ENCODE assay signal across 19 mouse cellular contexts in the genomic region with DNA sequence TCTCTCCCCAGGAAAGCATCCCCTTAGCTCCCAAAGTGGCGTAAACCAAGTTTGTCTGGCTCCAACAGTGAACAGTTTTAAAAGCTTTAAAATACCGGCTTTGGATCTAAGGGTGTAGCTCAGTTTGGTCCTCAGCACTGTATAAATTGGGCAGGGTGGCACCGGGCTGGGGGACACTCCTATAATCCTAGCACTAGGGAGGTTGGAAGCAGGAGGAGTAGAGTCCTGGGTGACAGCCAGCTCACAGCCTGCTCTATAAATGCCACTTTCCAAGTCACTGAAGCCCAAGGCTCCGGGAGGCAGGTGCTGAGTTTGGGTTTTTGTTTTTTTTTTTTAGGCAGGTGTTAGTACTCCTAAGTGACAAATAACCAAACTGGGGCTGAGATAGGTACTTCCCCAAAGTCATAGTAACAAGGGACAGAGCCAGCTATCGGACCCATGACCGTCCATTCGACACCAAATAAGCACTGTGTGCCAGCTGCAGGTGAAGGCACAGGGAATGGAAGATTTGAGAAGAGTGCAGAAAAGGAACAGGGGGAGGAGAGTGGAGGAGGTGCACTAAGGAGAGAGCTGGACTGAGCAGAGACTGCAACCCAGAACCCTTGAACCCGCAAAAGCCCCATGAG. TPM values are rescaled to one million over a fixed set of nuclear protein-coding genes. Genes with fewer than 3 reads are reported as not detected.
DNase-seq lines count a peak whose midpoint lies in the region; TF ChIP-seq lines count a peak whose summit lies in the region.
"Had no signal": no experiment of that assay in that cellular context is flagged by ENCODE, and none has a peak within 500 bp of the region (broad histone marks: within the 10 kb centered on the region; RNA-seq: fewer than 3 reads in every experiment).

No protein-coding gene starts in this region.

- TF ChIP-seq POLR2A in spleen, adult 2 months (IDR thresholded peaks at IDR 0.05; ENCODE audit: low read depth, low read length): no peak

- 83% methylated on average over 8 of the region's 8 CpGs for WGBS in spleen, adult 2 months

- H3K4me3 ChIP-seq in spleen, adult 2 months (ENCODE audit: extremely low read depth, insufficient read depth, insufficient read length): no peak overlapping the region
- no peak overlapping the region for H3K4me3 ChIP-seq in layer of hippocampus, adult 2 months
- H3K4me3 ChIP-seq: embryonic facial prominence, embryonic 15.5 days; erythroblast, embryonic 14.5 days; forebrain, embryonic 10.5 days; gastrocnemius, adult 2 months; heart, embryonic 12.5 days; hindbrain, embryonic 10.5 days had no signal

- H3K27me3 ChIP-seq in spleen, adult 2 months (ENCODE audit: control insufficient read depth, insufficient read depth, low read length): no peaks in the 10 kb centered on the region
- H3K27me3 ChIP-seq: embryonic facial prominence, embryonic 15.5 days; Patski had no signal

- H3K36me3 ChIP-seq in spleen, adult 2 months (ENCODE audit: control insufficient read depth, insufficient read depth, low read length): peaks cover 13% of the 10 kb centered on the region
- H3K36me3 ChIP-seq: embryonic facial prominence, embryonic 15.5 days; forebrain, embryonic 10.5 days; heart, embryonic 12.5 days; hindbrain, embryonic 10.5 days had no signal

- peak; percentile 26 to 32 for DNase-seq in cerebellum, postnatal 14 days
- no peak for DNase-seq in cerebellum, adult 8-10 months
- no peak for DNase-seq in spleen, adult 2 months (ENCODE audit: low read depth in 1 of 2, low spot score in 2 of 2)
- DNase-seq in spleen, postnatal 10 days (ENCODE audit: low spot score in 2 of 2): no peak
- peak; percentile 66 for DNase-seq in induced T-regulatory cell, adult 2 months (ENCODE audit: low read depth)
- DNase-seq in layer of hippocampus, adult 2 months (ENCODE audit: low spot score in 2 of 2): no peak
- DNase-seq: adrenal gland, adult 2 months; cerebellum, adult 11-12 months; embryo, embryonic 11 days; gastrocnemius, adult 2 months; gastrocnemius, postnatal 25 days had no signal

- H3K4me1 ChIP-seq in spleen, adult 2 months (ENCODE audit: control insufficient read depth, insufficient read depth, insufficient read length): peaks cover 4% of the 10 kb centered on the region
- H3K4me1 ChIP-seq: embryonic facial prominence, embryonic 15.5 days had no signal

- 0 out of 2 replicates have a peak overlapping the region, but pooled peaks have one; percentile 14 for H3K27ac ChIP-seq in spleen, adult 2 months (ENCODE audit: insufficient read depth, low read length)
- H3K27ac ChIP-seq in layer of hippocampus, adult 2 months: no peak overlapping the region
- H3K27ac ChIP-seq: embryonic facial prominence, embryonic 15.5 days; forebrain, embryonic 10.5 days; gastrocnemius, adult 2 months; hindbrain, embryonic 10.5 days; hindbrain, embryonic 14.5 days had no signal

- TF ChIP-seq CTCF in spleen, adult 2 months (IDR thresholded peaks at IDR 0.05; ENCODE audit: extremely low read depth, insufficient read depth, insufficient read length, insufficient replicate concordance): no peak
- TF ChIP-seq CTCF in layer of hippocampus, adult 2 months (conservative IDR thresholded peaks at IDR 0.05): no peak

RNA-seq across cellular contexts. Expression of a gene that starts 30.3 kb away (rescaled TPM):
- 21.4 and 25.6 TPM in 2 replicates for polyA plus RNA-seq in spleen, adult 2 months (2012; rRNA removed)
- 1 to 10 TPM; 5.9 to 6.1 TPM for total RNA-seq in layer of hippocampus, adult 2 months (2021)

RNA-seq across cellular contexts. Expression of a gene that starts 51.5 kb away (rescaled TPM):
- 1.1 TPM in 2 replicates for polyA plus RNA-seq in spleen, adult 2 months (2012; rRNA removed)
- 1 to 10 TPM; 2.8 to 3.1 TPM for total RNA-seq in layer of hippocampus, adult 2 months (2021)
- total RNA-seq: granulocyte monocyte progenitor cell, adult 5-6 weeks had no signal
- polyA plus RNA-seq: erythroblast, embryonic 14.5 days had no signal

Comparison
In these comparisons a context has a peak if more than half of its experiments do, and no peak if none do; other contexts are left out.
1. DNase-seq: peak in cerebellum, postnatal 14 days (2 of 2) and induced T-regulatory cell, adult 2 months (single experiment); none in cerebellum, adult 8-10 months (single experiment), spleen, adult 2 months (0 of 2), spleen, postnatal 10 days (0 of 2) and layer of hippocampus, adult 2 months (0 of 2).